Mouse (Mus musculus) forebrain, embryonic 10.5 days (tissue): ENCODE measurements at regions not wholly inside any gene's neighbourhood (a gene's known extent, or its start where the extent isn't known, plus 50 kb on each side); places are given as distances from the start of the nearest gene placed in this dataset.

ENCODE experiments used
- DNase-seq: peaks from one replicate; pipeline ENCODE4 v3.0.0-alpha.2; 2017; ENCODE audit warnings: low spot score; ENCODE audit errors: extremely low spot score
- H3K27ac ChIP-seq: fragments of 300-500 bp; sonication (generic); 2 replicates; pipeline ENCODE4 v1.5.1; 2016; ENCODE audit warnings: mild to moderate bottlenecking
- H3K27me3 ChIP-seq: fragments of 300-500 bp; sonication (generic); 2 replicates; pipeline ENCODE4 v1.6.1; 2016; ENCODE audit warnings: mild to moderate bottlenecking; ENCODE audit not compliant: poor library complexity, severe bottlenecking
- H3K36me3 ChIP-seq: fragments of 300-500 bp; sonication (generic); replicated peaks from 2 replicates; pipeline ENCODE4 v1.6.1; 2016; ENCODE audit warnings: mild to moderate bottlenecking, moderate library complexity
- H3K4me1 ChIP-seq: fragments of 300-500 bp; sonication (generic); 2 replicates; pipeline ENCODE4 v1.6.1; 2016
- H3K4me3 ChIP-seq: fragments of 300-500 bp; sonication (generic); 2 replicates; pipeline ENCODE4 v1.5.1; 2016; ENCODE audit warnings: mild to moderate bottlenecking, moderate library complexity
- H3K9me3 ChIP-seq: fragments of 300-500 bp; sonication (generic); 2 replicates; pipeline ENCODE4 v1.6.1; 2016; ENCODE audit warnings: mild to moderate bottlenecking, moderate library complexity
- WGBS: fragments of 180-500 bp; shearing (Covaris S2); methylation state at CpG from one replicate; pipeline ENCODE4 v1.1.7; 2016; 5-methylcytosine and 5-hydroxymethylcytosine counted together

GRCm38 (mm10) chr15:62145643-62146285 lies 1223.0 kb upstream of the A1bg start:
- Histone ChIP-seq H3K36me3 (no peaks in the 10 kb centered on the region), H3K4me1 (peaks cover 17% of the 10 kb centered on the region), H3K27me3 (no peaks in the 10 kb centered on the region), H3K4me3 (no peak overlapping the region), H3K27ac (no peak overlapping the region), H3K9me3 (no peaks in the 10 kb centered on the region)
- 93% methylated on average over 4 of the region's 4 CpGs for WGBS
- no peak for DNase-seq

DNA sequence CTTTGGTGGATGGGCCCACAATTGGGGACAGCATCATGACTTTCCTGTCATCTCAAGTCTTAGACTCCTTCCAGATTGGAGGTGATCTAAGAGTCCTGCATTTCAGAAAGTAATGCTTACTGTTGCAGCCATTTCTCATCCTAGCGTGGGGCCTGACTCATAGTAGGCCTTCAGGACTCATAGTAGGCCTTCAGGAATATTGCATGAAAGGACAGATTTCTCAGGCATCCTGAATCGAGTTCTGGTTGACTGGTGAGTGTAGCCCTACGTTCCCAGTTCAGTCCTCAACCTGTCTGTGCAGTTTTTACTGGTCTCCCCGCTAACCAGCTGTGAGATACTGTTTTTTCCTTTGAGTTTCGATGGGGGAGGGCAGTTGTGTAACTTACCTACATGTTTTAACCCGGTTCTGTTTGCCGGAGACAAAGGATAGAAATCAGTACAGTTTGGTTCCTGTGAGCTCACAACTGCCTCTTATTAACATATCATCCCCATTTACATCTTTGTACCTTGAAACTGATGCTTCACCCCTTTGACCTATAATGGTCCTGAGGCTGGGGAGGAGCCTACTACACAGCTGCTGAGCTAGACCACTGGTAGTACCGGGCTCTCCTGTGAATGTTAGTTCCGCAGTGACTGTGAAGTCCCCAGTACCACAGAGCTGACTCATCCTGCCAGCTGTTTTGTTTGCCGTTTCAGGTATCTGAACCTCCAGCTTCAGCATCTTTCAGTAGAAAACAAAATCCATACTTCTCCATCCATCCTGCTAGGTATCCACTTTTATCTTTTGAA lies 1222.2 kb upstream of the A1bg start:
- 91% methylated on average over 10 of the region's 10 CpGs for WGBS
- Histone ChIP-seq H3K4me3 (no peak overlapping the region), H3K4me1 (peaks cover 17% of the 10 kb centered on the region), H3K9me3 (no peaks in the 10 kb centered on the region), H3K36me3 (no peaks in the 10 kb centered on the region), H3K27me3 (no peaks in the 10 kb centered on the region), H3K27ac (no peak overlapping the region)
- no peak for DNase-seq

DNA sequence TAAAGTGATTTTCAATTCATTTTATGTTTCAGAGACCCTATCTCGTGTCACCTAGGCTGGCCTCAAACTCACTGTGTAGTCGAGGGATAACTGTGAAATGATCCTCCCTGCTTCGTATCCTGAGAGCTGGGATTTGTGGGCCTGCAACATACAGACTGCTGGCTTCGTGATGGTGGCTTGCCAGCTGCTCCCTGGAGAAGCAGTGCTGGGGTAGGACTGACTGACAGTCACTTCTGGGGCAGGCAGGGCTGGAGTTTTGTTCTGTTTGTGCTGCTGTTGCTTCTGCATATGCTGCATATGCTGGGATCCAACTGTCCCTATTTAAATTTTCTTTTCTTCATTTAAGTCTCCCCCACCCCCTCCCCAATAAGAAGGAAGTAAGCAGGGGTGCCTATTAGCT lies 1217.0 kb upstream of the A1bg start:
- no peak for DNase-seq
- Histone ChIP-seq H3K27ac (no peak overlapping the region), H3K36me3 (no peaks in the 10 kb centered on the region), H3K4me1 (no peaks in the 10 kb centered on the region), H3K9me3 (no peaks in the 10 kb centered on the region), H3K27me3 (no peaks in the 10 kb centered on the region), H3K4me3 (no peak overlapping the region)
- WGBS: 80% methylated on average over 4 of the region's 4 CpGs

GRCm38 (mm10) chr15:62139192-62139591 lies 1216.4 kb upstream of the A1bg start:
- WGBS: 68% methylated on average over 5 of the region's 5 CpGs
- Histone ChIP-seq H3K36me3 (no peaks in the 10 kb centered on the region), H3K27me3 (no peaks in the 10 kb centered on the region), H3K4me3 (no peak overlapping the region), H3K9me3 (no peaks in the 10 kb centered on the region), H3K27ac (no peak overlapping the region), H3K4me1 (no peaks in the 10 kb centered on the region)
- no peak for DNase-seq

- no peak for DNase-seq
- Histone ChIP-seq H3K27me3 (no peaks in the 10 kb centered on the region), H3K4me1 (no peaks in the 10 kb centered on the region), H3K27ac (no peak overlapping the region), H3K4me3 (no peak overlapping the region), H3K9me3 (no peaks in the 10 kb centered on the region), H3K36me3 (no peaks in the 10 kb centered on the region)
- WGBS: 86% methylated on average over 6 of the region's 6 CpGs
Observed at GRCm38 (mm10) chr15:62138701-62139100, 1215.9 kb upstream of the A1bg start.

DNA sequence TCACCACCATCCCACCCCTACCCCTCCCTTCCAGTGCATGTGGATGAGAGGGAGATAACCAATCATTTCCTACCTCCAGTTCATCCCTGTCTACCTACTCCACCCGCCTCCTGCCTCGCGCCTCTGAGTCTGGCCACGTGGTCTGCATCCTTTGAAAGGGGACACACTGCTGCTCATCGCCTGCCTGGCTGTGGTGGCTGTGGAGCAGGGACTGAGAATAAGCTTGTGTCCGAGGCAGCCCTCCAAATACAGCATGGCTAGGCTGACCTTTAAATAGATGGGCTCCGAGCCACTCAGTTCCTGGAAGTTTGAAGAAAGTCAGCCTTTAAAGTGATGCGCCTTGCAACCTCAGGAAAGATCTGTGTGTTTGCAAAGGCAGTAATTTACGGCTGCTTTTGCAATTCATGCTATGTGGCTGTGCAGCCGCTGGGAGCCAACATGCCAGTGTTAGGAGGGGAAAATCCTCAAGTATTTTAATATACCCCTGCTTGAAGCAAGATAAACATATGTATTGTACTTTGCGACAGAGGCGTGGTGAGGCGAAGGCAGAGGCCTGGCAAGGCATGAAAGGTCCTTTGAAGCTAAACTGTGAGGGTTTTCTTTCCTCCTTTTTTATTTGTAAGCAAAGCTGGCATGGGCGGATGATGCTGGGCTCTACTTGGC lies 1214.3 kb upstream of the A1bg start:
- H3K27me3 ChIP-seq: no peaks in the 10 kb centered on the region
- H3K27ac ChIP-seq: no peak overlapping the region
- no peaks in the 10 kb centered on the region for H3K36me3 ChIP-seq
- H3K4me3 ChIP-seq: no peak overlapping the region
- WGBS: 84% methylated on average over 14 of the region's 14 CpGs
- no peaks in the 10 kb centered on the region for H3K9me3 ChIP-seq
- 0 out of 2 replicates have a peak, but pooled peaks cover 4% of the 10 kb centered on the region for H3K4me1 ChIP-seq
- DNase-seq: no peak

GRCm38 (mm10) chr15:62134835-62135234 lies 1212.0 kb upstream of the A1bg start:
- WGBS: 85% methylated on average over 8 of the region's 8 CpGs
- no peak for DNase-seq
- H3K27me3 ChIP-seq: 0 out of 2 replicates have a peak, but pooled peaks cover 3% of the 10 kb centered on the region

GRCm38 (mm10) chr15:62134308-62134707 lies 1211.5 kb upstream of the A1bg start:
- no peak for DNase-seq

More at GRCm38 (mm10) chr15:62134835-62135234, 1212.0 kb upstream of the A1bg start:
- Histone ChIP-seq H3K4me3 (no peak overlapping the region), H3K27ac (no peak overlapping the region), H3K9me3 (no peaks in the 10 kb centered on the region), H3K36me3 (no peaks in the 10 kb centered on the region), H3K4me1 (peaks cover 10% of the 10 kb centered on the region)

DNA sequence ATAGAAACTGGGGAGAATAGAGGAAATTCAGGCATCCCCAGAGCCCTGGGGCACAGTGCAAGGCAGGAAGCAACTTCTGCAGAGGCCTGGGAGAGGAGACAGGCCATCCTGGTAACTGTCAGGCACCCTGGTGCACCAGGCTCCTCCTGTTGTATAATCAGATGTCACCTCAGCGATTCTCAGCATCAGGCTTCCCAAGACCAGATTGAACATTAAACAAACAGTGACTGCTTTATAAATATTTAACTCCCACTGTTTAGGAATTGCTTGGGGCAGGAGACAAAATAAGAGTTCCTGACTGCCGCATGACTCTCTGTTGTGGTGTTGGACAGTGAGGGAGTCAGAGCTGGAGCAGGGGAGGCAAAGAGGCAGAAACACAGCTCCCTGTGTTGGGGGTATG lies 1210.1 kb upstream of the A1bg start:
- H3K27ac ChIP-seq: no peak overlapping the region
- 85% methylated on average over 2 of the region's 2 CpGs for WGBS
- DNase-seq: no peak
- no peaks in the 10 kb centered on the region for H3K9me3 ChIP-seq
- H3K36me3 ChIP-seq: no peaks in the 10 kb centered on the region
- H3K4me1 ChIP-seq: peaks cover 26% of the 10 kb centered on the region
- H3K4me3 ChIP-seq: no peak overlapping the region
- H3K27me3 ChIP-seq: 0 out of 2 replicates have a peak, but pooled peaks cover 4% of the 10 kb centered on the region

More at GRCm38 (mm10) chr15:62134308-62134707, 1211.5 kb upstream of the A1bg start:
- Histone ChIP-seq H3K4me1 (peaks cover 12% of the 10 kb centered on the region), H3K27ac (no peak overlapping the region), H3K36me3 (no peaks in the 10 kb centered on the region), H3K27me3 (0 out of 2 replicates have a peak, but pooled peaks cover 4% of the 10 kb centered on the region), H3K4me3 (no peak overlapping the region), H3K9me3 (no peaks in the 10 kb centered on the region)
- WGBS: 86% methylated on average over 4 of the region's 4 CpGs

- Histone ChIP-seq H3K36me3 (no peaks in the 10 kb centered on the region), H3K9me3 (no peaks in the 10 kb centered on the region), H3K27me3 (0 out of 2 replicates have a peak, but pooled peaks cover 4% of the 10 kb centered on the region), H3K4me3 (no peak overlapping the region), H3K4me1 (peaks cover 38% of the 10 kb centered on the region), H3K27ac (no peak overlapping the region)
- no peak for DNase-seq
- 44% methylated on average over 3 of the region's 3 CpGs for WGBS
Observed at GRCm38 (mm10) chr15:62131686-62132085, 1208.9 kb upstream of the A1bg start.

DNA sequence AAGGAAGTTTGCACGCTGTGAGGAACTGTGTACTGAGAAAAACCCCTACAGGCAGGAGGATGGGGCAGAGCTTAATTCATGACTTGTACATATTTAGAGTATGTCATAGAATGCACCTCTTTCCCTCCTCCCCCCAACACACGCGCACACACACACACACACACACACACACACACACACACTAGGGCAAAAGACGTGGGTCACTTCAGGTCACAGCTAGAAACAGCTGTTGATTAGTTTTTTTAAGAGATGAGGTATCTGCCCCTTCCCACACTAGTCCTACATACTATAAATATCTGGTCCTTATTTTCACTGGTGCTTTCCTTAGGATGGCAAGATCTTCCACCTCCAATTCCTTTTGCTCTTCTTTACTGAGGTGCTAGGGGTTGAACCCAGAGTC lies 1207.7 kb upstream of the A1bg start:
- DNase-seq: no peak
- 84% methylated on average over 4 of the region's 4 CpGs for WGBS
- H3K27me3 ChIP-seq: 0 out of 2 replicates have a peak, but pooled peaks cover 4% of the 10 kb centered on the region
- no peaks in the 10 kb centered on the region for H3K36me3 ChIP-seq
- H3K27ac ChIP-seq: no peak overlapping the region
- H3K4me3 ChIP-seq: no peak overlapping the region
- peaks cover 38% of the 10 kb centered on the region for H3K4me1 ChIP-seq
- H3K9me3 ChIP-seq: no peaks in the 10 kb centered on the region

- H3K9me3 ChIP-seq: no peaks in the 10 kb centered on the region
- DNase-seq: no peak
- no peak overlapping the region for H3K27ac ChIP-seq
- H3K4me3 ChIP-seq: no peak overlapping the region
- H3K36me3 ChIP-seq: no peaks in the 10 kb centered on the region
- peaks cover 39% of the 10 kb centered on the region for H3K4me1 ChIP-seq
- WGBS: 61% methylated on average over 11 of the region's 11 CpGs
- H3K27me3 ChIP-seq: 0 out of 2 replicates have a peak, but pooled peaks cover 4% of the 10 kb centered on the region
Observed at GRCm38 (mm10) chr15:62128546-62129212, 1205.9 kb upstream of the A1bg start.
